Mouse (Mus musculus): ENCODE data around the gene F2. TPM values are rescaled to one million over a fixed set of nuclear protein-coding genes. Genes with fewer than 3 reads are reported as not detected.

F2 gene
- polyA plus RNA-seq (2015; fragmentation: Illumina TruSeq; extraction: RNeasy Lipid Tissue Mini Kit (QIAGEN cat#74804); ENCODE audit: insufficient read depth, low read depth, low replicate concordance), result not detected

DNA sequence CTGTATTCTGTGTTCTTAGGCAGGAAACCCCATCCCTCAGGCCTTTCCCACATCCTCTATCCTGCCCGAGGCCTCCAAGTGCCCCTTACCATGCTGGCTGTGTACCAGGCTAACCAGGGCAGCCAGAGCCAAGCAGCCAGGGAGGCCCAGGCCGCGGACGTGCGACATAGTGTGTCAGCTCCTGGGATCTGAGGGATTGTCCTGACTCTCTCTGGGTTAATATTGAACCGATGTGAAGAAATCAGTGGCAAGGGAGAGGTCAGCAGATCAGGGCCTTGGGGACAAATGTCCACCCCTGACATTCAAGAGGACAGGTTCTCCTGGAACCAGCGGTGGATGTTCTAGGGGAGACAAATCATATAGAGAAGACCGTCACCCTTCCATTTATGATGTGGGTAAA lies at the start of gene F2:
Gene F2 (minus strand): TSS at position 186 of the 400 bp plus-strand sequence.

DNA sequence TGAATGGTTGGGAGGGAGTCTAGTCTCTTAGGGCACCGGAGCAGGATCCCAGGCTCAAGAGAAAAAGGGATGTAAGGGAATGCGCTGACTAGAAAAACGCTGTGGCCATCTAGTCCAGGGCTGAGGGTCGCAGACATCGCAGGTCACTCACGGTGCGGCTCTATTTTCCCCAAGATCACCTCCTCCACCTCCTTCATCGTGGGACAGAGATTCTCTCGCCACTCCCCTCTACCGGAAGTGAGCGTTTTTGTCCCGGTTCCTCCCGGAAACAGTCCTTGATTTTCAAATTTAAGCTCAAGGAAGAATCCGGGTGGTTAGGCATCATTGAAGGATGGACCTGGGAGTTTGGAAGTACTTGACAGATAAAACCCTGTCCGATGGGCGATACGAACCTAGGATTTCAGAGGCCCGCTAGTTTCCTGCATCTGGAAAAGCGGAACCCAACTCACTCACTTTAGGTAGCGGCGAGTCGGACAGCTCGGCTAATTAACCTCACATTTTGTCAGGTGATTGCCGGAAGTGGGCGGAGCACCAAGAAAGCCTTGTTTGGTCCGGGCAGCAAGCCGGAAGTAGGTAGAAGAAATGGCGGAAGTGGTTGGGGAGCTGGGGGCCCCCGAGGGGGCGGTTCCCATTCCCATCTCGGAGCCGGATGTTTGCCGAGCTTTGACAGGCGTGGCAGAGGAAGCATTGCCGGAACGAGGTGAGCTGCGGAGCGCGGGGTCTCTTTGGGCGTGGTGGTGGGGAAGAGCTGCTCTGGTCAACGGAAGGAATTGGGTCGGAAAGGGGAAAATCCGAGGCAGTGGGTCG lies 13.5 kb upstream of the F2 start, which contains the start of the genes Zfp408 and Arhgap1:
Gene Zfp408 (minus strand): TSS at position 239 of the 807 bp plus-strand sequence.
Gene Arhgap1 (plus strand): TSS at position 308 of the 807 bp plus-strand sequence.

Other genes with a start within 250 kb of the F2 start
- gene 1110051M20Rik, start 191.7 kb downstream of the F2 start, polyA plus RNA-seq (2015; fragmentation: Illumina TruSeq; extraction: RNeasy Lipid Tissue Mini Kit (QIAGEN cat#74804); ENCODE audit: insufficient read depth, low read depth, low replicate concordance), result 5.2 TPM
- 2.7 TPM for gene Lrp4, start 178.9 kb downstream of the F2 start, polyA plus RNA-seq (2015; fragmentation: Illumina TruSeq; extraction: RNeasy Lipid Tissue Mini Kit (QIAGEN cat#74804); ENCODE audit: insufficient read depth, low read depth, low replicate concordance)
- 6.3 TPM for gene Ckap5, start 109.7 kb downstream of the F2 start, polyA plus RNA-seq (2015; fragmentation: Illumina TruSeq; extraction: RNeasy Lipid Tissue Mini Kit (QIAGEN cat#74804); ENCODE audit: insufficient read depth, low read depth, low replicate concordance)
- 3.8 TPM for gene Zfp408, start 13.4 kb upstream of the F2 start, polyA plus RNA-seq (2015; fragmentation: Illumina TruSeq; extraction: RNeasy Lipid Tissue Mini Kit (QIAGEN cat#74804); ENCODE audit: insufficient read depth, low read depth, low replicate concordance)
- gene Arhgap1, start 13.4 kb upstream of the F2 start, polyA plus RNA-seq (2015; fragmentation: Illumina TruSeq; extraction: RNeasy Lipid Tissue Mini Kit (QIAGEN cat#74804); ENCODE audit: insufficient read depth, low read depth, low replicate concordance), result 15.7 TPM
- gene Atg13, start 74.2 kb upstream of the F2 start, polyA plus RNA-seq (2015; fragmentation: Illumina TruSeq; extraction: RNeasy Lipid Tissue Mini Kit (QIAGEN cat#74804); ENCODE audit: insufficient read depth, low read depth, low replicate concordance), result 10.0 TPM
- 4.4 TPM for gene Harbi1, start 74.4 kb upstream of the F2 start, polyA plus RNA-seq (2015; fragmentation: Illumina TruSeq; extraction: RNeasy Lipid Tissue Mini Kit (QIAGEN cat#74804); ENCODE audit: insufficient read depth, low read depth, low replicate concordance)
- gene Ambra1, start 93.7 kb upstream of the F2 start, polyA plus RNA-seq (2015; fragmentation: Illumina TruSeq; extraction: RNeasy Lipid Tissue Mini Kit (QIAGEN cat#74804); ENCODE audit: insufficient read depth, low read depth, low replicate concordance), result 6.1 TPM

All from pancreas, adult 10 weeks (tissue).